Mouse (Mus musculus) kidney, embryonic 14.5 days (tissue): Measurements from ENCODE around the gene Fam187b. TPM values are rescaled to one million over a fixed set of nuclear protein-coding genes. Genes with fewer than 3 reads are reported as not detected.

Experiments
- ATAC-seq: fragments of 200-750 bp; cut with Nextera tagmentation; 2 replicates; pipeline ENCODE4 v1.8.0; 2017; ENCODE audit warnings: moderate number of reproducible peaks, mild to moderate bottlenecking, moderate TSS enrichment, moderate library complexity; ENCODE audit not compliant: low FRiP score, low TSS enrichment
- H3K27ac ChIP-seq: fragments of 300-500 bp; sonication (generic); 2 replicates; pipeline ENCODE4 v1.5.1; 2014; ENCODE audit warnings: low read depth, mild to moderate bottlenecking, low read length, moderate library complexity, mixed read lengths
- H3K27me3 ChIP-seq: fragments of 300-500 bp; sonication (generic); 2 replicates; pipeline ENCODE4 v1.6.1; 2014; ENCODE audit warnings: mild to moderate bottlenecking, low read length; ENCODE audit not compliant: control insufficient read depth, insufficient read depth
- H3K36me3 ChIP-seq: fragments of 300-500 bp; sonication (generic); 2 replicates; pipeline ENCODE4 v1.6.1; 2014; ENCODE audit warnings: low read length, mixed read lengths; ENCODE audit not compliant: control insufficient read depth, insufficient read depth
- H3K4me1 ChIP-seq: fragments of 300-500 bp; sonication (generic); 2 replicates; pipeline ENCODE4 v1.6.1; 2014; ENCODE audit warnings: low read length, mixed read lengths; ENCODE audit not compliant: control insufficient read depth, insufficient read depth
- H3K4me2 ChIP-seq: fragments of 300-500 bp; sonication (generic); replicated peaks from 2 replicates; pipeline ENCODE4 v1.6.1; 2014; ENCODE audit warnings: low read depth, mild to moderate bottlenecking, low read length
- H3K4me3 ChIP-seq: fragments of 300-500 bp; sonication (generic); 2 replicates; pipeline ENCODE4 v1.5.1; 2014; ENCODE audit warnings: mild to moderate bottlenecking, low read length
- H3K9ac ChIP-seq: fragments of 300-500 bp; sonication (generic); 2 replicates; pipeline ENCODE4 v1.6.1; 2014; ENCODE audit warnings: low read depth, mild to moderate bottlenecking, low read length, moderate library complexity
- H3K9me3 ChIP-seq: fragments of 300-500 bp; sonication (generic); 2 replicates; pipeline ENCODE4 v1.6.1; 2016; ENCODE audit warnings: low read length; ENCODE audit not compliant: control insufficient read depth
- WGBS: fragments of 180-500 bp; shearing (Covaris S2); extraction: QIAGEN DNeasy Blood & Tissue Kit; methylation state at CpG from one replicate; pipeline ENCODE4 v1.1.7; 2014; 5-methylcytosine and 5-hydroxymethylcytosine counted together
- polyA plus RNA-seq: library from polyadenylated mRNA; unstranded; fragments of >200 nt; fragmentation: Nextera tagmentation; extraction: Ambion mirVana; gene quantifications from 2 replicates; pipeline ENCODE4 v1.2.1, GENCODE M21; 2014

The Fam187b gene
- polyA plus RNA-seq, 1 experiment from 2014 or later, result 5.3 TPM

DNA sequence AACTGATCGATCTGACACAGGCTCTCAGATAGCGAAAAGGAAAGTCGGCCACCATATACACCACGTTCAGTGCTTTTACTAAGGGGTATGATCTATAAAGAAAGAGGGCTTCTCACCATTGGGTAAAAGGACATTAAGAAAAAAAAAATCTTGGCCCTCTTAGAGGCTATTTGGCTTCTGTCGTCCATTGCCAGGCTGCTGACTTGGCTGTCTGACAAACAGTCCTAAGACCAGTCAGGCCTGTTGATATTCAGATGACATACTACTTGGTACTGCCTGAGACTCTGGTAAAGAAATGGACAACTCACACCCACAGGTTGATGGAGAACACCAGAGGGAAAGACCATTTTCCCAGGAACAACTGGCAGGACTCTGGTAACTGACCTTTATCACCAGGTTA, 39.4 kb downstream of the Fam187b start:
- no peak overlapping the region for H3K4me2 ChIP-seq
- H3K9ac ChIP-seq, result no peak overlapping the region
- no peaks in the 10 kb centered on the region for H3K36me3 ChIP-seq
- no peaks in the 10 kb centered on the region for H3K27me3 ChIP-seq
- no peak overlapping the region for H3K27ac ChIP-seq
- H3K4me1 ChIP-seq, result peaks cover 12% of the 10 kb centered on the region; the same call in 1 of the 2 replicates
- no peaks in the 10 kb centered on the region for H3K9me3 ChIP-seq
- WGBS, result 89% methylated on average over 5 of the region's 5 CpGs
- H3K4me3 ChIP-seq, result no peak overlapping the region
- ATAC-seq, result no peak

DNA sequence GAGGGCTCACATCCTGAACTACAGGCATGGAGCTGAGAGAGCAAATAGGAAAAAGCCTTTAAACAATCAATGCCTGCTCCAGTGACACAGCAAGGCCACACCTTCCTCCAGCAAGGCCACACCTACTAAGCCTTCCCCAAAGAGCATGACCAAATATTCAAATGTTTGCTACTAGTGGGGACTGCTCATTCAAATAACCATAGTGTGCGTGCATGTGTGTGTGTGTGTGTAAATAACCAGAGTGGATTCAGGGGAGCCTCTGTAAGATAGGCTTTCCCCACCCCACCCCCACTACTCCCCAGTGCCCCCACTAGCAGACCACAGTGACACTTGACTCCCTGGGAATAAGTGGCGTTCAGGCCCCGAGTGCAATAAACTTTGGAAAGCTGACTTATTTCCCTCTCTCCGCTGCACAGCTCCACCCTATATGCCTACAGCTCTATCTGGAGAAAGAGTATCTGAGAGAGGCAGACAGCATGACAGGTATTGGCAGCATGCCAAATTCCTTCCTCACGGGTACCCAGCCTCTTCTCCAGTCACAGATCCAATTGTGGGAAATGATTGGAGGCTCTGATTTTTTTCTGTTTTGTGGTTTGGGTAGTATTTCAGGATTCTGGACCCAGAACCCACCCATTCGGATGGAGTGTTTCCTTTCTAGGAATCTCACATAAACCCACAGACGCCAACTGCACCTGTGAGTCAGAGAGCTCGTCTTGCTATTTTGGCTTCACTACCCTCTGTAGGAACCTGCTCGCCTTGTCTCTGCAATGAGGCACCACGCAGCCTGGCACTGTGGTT, 43.7 kb downstream of the Fam187b start:
- peak; percentile 78 for ATAC-seq
- Histone ChIP-seq H3K4me2 (no peak overlapping the region), H3K9ac (no peak overlapping the region), H3K27me3 (no peaks in the 10 kb centered on the region), H3K36me3 (no peaks in the 10 kb centered on the region), H3K4me1 (0 out of 2 replicates have a peak, but pooled peaks cover 9% of the 10 kb centered on the region), H3K27ac (no peak overlapping the region), H3K9me3 (no peaks in the 10 kb centered on the region), H3K4me3 (no peak overlapping the region)
- 35% methylated on average over 10 of the region's 10 CpGs for WGBS

DNA sequence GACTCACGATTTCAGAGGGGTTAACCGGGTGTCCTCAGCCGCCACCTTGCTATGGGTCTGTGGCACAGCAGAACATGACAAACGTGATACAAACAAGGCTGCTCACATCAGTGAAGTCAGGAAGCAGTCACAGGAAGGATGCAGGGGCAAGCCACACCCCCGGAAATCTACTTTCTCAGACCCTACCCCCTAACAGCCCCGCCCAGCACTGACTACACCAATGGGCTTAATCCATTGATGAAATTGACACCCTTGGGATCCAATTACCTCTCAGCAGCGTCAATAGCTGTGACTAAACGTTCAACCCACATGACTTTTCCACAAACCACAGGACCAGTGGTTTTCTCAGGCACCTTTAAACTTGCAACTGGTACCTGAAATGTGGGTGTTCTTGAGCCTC, 55.0 kb downstream of the Fam187b start:
- no peaks in the 10 kb centered on the region for H3K9me3 ChIP-seq
- no peaks in the 10 kb centered on the region for H3K27me3 ChIP-seq
- H3K4me2 ChIP-seq, result no peak overlapping the region
- no peak overlapping the region for H3K27ac ChIP-seq
- no peaks in the 10 kb centered on the region for H3K36me3 ChIP-seq
- H3K4me3 ChIP-seq, result no peak overlapping the region
- WGBS, result 76% methylated on average over 8 of the region's 8 CpGs
- no peaks in the 10 kb centered on the region for H3K4me1 ChIP-seq
- no peak for ATAC-seq
- no peak overlapping the region for H3K9ac ChIP-seq

DNA sequence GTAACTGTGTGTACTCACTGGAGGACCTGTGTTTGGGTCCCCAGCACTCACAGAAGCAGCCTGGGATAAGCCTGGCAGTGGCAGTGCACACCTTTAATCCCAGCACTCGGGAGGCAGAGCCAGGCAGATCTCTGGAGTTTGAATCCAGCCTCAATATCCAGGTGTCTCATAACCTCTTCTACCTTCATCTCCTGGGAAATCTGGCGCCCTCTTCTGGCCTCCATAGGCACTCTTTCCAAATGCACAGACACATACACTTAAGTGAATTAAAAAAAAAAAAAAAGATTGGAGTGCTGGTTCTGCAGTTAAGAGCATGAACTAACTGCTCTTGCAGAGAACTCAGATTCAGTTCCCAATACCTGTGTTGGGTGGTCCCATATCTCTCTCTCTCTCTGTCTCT, 57.1 kb downstream of the Fam187b start:
- Histone ChIP-seq H3K9me3 (no peaks in the 10 kb centered on the region), H3K9ac (no peak overlapping the region), H3K4me3 (no peak overlapping the region), H3K27me3 (no peaks in the 10 kb centered on the region), H3K36me3 (no peaks in the 10 kb centered on the region), H3K27ac (no peak overlapping the region), H3K4me2 (no peak overlapping the region), H3K4me1 (no peaks in the 10 kb centered on the region)
- ATAC-seq, result no peak
- 68% methylated on average over 2 of the region's 2 CpGs for WGBS

DNA sequence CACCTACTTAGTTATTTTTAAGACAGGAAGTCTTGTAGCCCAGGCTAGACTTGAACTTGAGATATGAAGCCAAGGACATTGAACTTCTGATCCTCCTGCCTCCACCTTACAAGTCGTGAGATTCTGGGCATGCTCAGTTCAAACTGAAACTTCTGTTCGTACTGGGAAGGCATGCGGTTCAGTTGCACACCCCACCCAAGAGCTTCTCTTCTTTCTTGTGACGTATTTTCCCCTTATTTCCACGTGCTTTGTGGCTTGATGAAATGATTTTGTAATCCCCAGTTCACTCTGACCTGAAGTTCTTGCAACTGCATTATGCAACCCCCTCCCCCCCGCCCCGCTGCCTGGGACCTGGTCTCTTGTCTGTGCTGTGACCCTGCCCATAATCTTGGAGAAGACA, 58.1 kb downstream of the Fam187b start:
- Histone ChIP-seq H3K4me1 (no peaks in the 10 kb centered on the region), H3K4me2 (no peak overlapping the region), H3K9ac (no peak overlapping the region), H3K4me3 (no peak overlapping the region), H3K27me3 (no peaks in the 10 kb centered on the region), H3K9me3 (no peaks in the 10 kb centered on the region), H3K36me3 (no peaks in the 10 kb centered on the region), H3K27ac (no peak overlapping the region)
- no peak for ATAC-seq
- 79% methylated on average over 7 of the region's 7 CpGs for WGBS

DNA sequence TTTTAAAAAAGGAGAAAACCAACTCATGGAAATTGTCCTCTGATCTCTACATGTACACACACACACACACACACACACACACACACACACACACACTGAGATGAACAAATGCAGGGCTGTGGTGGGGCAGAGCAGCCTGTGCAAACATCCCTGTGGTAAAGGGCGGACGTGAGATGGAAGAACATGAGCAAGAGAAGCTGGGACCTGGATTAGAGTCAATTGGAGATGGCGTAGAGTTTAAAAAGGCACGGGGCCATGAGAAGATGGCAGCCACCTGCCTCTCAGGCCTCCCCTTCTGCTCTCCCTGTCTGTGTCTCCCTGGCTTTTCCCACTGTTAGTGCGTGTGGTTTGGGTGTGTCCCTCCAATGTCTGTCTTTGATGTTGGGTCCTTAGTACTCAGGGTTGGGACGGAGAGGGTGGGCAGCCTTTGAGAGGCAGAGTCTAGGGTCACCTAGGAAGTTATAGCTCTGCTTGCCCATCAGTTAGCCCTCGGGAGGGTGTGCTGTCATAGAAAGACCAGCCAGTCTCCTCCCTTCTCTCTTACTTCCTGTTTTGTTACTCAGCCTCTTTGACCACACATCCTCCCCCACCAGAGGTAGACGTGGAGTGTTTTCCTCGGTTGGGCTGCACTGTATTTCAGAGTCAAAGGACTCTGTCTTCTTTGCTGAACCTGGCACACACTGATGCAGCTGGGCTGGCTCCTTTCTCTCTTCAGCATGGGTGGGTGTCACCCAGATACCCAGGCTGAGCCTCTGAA, 60.0 kb downstream of the Fam187b start:
- H3K4me3 ChIP-seq, result no peak overlapping the region
- H3K27me3 ChIP-seq, result no peaks in the 10 kb centered on the region
- 0 out of 2 replicates have a peak, but pooled peaks have one; percentile 9 for ATAC-seq
- H3K27ac ChIP-seq, result no peak overlapping the region
- no peaks in the 10 kb centered on the region for H3K4me1 ChIP-seq
- WGBS, result 52% methylated on average over 9 of the region's 9 CpGs
- H3K4me2 ChIP-seq, result no peak overlapping the region
- no peaks in the 10 kb centered on the region for H3K9me3 ChIP-seq
- H3K36me3 ChIP-seq, result no peaks in the 10 kb centered on the region
- no peak overlapping the region for H3K9ac ChIP-seq

DNA sequence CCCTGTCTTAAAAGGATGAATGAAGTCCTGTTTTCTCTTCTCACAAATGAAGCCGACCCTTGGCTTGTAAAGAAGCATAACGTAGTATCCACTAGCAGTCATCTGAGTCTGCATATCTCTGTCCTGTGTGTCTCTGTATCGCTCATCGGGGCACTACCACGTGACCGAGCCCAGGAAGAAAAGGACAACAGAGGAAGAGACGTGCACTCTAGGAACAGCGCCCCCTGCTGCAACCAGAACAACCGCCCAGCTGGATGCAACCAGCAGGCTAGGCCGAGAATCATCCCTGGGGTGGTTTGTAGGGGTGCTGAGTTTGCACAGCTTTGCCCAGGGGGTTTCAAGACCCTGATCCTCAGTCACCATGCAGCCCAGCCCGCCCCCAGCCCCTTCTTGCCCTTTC, 61.2 kb downstream of the Fam187b start:
- H3K4me2 ChIP-seq, result no peak overlapping the region
- no peak overlapping the region for H3K9ac ChIP-seq
- 70% methylated on average over 11 of the region's 11 CpGs for WGBS
- no peak overlapping the region for H3K27ac ChIP-seq
- no peak overlapping the region for H3K4me3 ChIP-seq
- no peaks in the 10 kb centered on the region for H3K9me3 ChIP-seq
- no peaks in the 10 kb centered on the region for H3K27me3 ChIP-seq
- H3K36me3 ChIP-seq, result no peaks in the 10 kb centered on the region
- ATAC-seq, result no peak
- no peaks in the 10 kb centered on the region for H3K4me1 ChIP-seq

DNA sequence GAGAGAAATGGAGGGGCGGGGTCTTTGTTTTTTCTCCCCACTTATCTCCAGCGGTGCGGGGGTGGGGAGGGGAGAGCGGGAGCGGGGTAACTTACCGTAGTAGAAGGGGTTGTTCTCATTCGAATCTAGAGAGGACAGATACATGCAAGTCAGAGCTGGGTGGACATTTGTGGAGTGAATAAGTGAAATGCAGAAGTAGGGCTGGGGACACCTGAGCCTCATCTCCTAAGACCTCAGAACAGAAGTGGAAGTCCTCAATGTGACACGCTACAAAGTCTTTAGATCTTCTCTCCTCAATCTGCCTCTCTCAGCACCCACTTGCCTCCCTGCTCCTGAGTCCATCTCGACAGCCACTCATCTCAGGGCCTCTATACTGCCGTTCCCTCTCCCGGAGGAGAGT, 61.7 kb downstream of the Fam187b start:
- WGBS, result 84% methylated on average over 11 of the region's 11 CpGs
- no peak overlapping the region for H3K9ac ChIP-seq
- H3K4me2 ChIP-seq, result no peak overlapping the region
- no peak overlapping the region for H3K27ac ChIP-seq
- ATAC-seq, result no peak
- H3K27me3 ChIP-seq, result no peaks in the 10 kb centered on the region
- no peaks in the 10 kb centered on the region for H3K36me3 ChIP-seq
- no peaks in the 10 kb centered on the region for H3K9me3 ChIP-seq
- no peaks in the 10 kb centered on the region for H3K4me1 ChIP-seq
- no peak overlapping the region for H3K4me3 ChIP-seq

DNA sequence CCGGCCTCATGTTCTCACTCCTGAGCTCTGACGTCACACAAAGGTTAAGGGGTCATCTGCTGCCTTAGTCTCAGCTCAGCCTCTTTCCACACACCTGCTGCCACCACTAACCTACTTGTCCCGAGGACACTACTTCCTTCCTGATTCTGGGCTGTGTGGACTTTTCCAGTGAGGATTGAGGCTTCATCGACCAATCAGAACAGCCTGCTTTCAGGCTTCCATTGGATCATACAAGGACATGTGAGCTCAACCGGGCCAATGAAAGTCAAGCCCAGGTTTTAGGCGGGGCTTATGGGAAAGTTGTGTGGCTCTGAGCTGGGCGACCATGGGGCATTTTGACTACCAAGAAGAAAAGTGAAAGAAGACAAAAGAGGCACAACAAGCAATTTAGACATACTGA, 63.3 kb downstream of the Fam187b start:
- no peak overlapping the region for H3K4me3 ChIP-seq
- H3K27ac ChIP-seq, result no peak overlapping the region
- no peaks in the 10 kb centered on the region for H3K9me3 ChIP-seq
- no peak for ATAC-seq
- H3K27me3 ChIP-seq, result peaks cover 5% of the 10 kb centered on the region; the same call in 1 of the 2 replicates
- H3K4me2 ChIP-seq, result no peak overlapping the region
- H3K36me3 ChIP-seq, result no peaks in the 10 kb centered on the region
- no peak overlapping the region for H3K9ac ChIP-seq
- peaks cover 7% of the 10 kb centered on the region; the same call in 1 of the 2 replicates for H3K4me1 ChIP-seq
- 81% methylated on average over 7 of the region's 7 CpGs for WGBS
